Mouse (Mus musculus): Measurements from ENCODE around the gene Lpin1.

The Lpin1 gene

DNA sequence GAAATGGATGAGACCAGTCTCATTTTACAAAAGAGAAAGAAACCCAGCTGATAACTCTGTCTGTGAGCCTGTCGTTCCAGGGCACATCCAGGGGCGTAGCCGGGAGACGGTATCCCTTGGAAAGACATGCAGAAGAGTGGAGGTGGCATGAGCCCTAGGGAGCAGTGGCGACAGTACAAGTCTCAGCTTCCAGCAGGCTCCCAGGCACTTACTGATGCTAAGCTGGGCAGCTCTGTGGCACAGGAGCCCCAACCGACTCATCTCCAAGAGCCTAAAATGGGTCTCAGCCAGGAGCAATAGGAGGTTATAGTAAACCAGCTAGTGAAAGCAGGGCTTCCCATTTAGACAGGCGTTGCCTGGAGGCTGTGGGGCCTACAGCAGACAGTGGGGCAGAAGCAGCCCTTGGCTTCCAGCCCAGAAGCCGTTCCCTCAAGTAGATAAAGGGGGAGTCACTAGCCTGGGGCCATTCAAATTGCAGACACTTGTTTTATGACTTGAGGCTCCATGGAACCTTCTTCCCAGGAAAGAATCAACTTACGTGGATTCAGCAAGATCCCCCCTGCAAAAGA lies 33.0 kb downstream of the Lpin1 start:
- no peak for DNase-seq (ENCODE audit: low read depth, low spot score)

DNA sequence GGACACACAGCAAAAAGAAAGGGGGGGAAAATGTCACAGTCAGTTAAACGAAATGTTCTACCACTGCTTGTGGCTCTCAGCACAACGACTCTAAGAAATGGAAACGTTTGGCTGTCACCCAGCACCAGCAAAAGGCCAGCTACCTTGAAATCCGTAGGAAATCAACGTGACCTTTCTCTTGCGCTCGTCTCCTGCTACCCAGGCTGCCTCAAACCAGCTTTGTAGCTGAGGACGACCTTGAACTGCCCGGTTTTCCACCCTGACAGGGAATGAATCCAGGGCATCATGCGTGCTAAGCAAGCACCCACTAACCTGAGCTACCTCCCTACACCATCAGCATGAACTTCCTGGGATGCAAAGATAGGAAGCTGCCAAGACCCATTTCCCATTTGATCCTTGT lies 39.5 kb downstream of the Lpin1 start:
- peak; percentile 57 for DNase-seq (ENCODE audit: low read depth, low spot score)

DNA sequence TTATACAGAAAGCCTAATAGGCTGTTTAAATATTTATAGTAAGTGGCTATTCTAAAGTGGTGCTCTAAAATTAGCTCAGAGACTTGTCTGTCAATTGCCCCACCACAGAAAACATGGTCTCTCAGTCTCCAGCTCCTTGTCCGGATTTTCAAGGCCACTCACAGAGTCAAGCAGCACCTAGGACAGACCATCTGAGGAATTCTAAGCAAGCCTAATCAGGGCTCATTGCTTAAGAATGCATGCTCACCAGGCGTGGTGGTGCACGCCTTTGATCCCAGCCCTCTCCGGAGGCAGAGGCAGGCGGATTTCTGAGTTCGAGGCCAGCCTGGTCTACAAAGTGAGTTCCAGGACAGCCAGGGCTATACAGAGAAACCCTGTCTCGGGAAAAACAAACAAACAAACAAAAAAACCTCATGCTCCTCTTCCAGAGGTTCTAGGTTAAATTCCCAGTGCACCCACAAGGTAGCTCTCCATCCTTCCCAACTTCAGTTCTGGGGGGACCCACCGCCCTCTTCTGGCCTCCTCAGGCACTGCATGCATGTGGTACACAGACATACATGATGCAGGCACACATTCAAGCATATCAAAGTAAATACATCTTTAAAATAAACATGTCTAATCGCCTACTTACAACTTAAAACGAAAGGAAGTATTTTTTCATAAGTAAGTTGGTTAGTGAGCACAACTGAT lies 40.2 kb downstream of the Lpin1 start:
- DNase-seq (ENCODE audit: low read depth, low spot score) = peak; percentile 89

DNA sequence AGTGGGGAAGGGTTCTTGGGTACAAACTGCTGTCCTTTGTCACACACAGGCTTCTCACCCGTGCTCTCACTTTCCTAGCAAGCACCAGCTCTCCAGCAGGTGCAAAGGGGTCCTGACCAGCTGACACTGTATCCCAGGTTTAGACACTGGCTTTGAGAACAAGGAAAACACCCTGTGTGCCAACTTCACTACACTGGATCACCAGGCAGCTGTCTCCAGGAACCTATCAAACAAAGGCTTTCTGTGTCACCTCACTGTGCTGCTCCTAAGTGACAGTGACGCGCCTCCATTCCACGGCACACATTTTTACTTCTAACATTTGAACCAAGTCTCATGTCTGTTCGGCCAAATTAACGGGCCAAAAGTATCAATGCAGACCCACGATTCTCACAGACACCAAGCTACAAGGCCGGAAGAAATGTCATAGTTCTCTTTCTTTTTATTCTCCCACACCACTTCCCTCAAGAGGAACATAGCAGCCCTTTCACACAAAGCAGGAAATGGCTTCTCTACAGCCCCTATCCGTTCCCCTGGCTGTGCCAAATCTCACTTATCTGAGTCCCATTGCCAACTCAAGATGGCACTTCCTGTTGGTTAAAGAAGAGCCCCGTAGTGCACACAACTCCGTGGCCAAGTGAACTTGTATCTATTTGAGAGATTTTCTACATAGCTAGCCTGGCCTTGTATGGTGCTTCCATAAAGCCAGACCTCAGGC lies 41.7 kb downstream of the Lpin1 start:
- no peak for DNase-seq (ENCODE audit: low read depth, low spot score)

DNA sequence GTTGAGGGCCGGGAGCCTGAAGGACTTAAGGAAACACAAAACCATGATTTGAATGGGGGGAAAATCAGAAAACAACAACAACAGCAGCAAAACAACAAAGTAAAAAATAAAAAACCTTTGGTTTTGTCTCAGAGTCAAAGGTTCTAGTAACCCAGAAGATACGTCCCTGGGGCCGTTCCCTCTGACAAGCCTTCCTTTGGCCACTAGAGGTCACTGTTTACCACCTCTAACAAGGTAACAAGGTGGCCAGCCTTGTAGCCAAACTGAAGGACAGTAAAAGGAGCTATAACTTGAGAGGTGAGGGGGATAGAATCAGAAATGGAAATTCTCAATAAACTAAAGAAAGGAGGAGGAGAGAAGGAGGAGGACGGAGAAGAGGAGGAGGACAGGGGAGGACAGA lies 42.3 kb downstream of the Lpin1 start:
- DNase-seq (ENCODE audit: low read depth, low spot score) = peak; percentile 72

DNA sequence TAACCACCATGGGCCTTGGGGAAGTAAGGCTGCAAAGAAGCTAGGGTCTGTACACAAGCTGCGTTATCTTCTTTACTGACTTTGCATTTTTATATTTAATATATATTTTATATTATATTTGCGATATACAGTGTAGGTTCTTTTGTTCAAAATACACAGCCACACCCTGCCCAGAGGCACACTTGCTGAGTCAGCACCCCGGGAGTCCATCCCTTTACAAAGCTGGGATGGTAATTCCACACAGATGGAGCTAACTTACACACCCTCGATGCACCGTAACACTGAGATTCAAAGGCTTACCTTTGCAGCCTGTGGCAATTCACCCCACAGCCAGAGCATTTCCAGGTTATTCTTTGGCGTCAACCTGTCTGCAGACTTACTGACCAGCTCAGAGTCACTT lies 42.7 kb downstream of the Lpin1 start:
- DNase-seq (ENCODE audit: low read depth, low spot score) = peak; percentile 47

DNA sequence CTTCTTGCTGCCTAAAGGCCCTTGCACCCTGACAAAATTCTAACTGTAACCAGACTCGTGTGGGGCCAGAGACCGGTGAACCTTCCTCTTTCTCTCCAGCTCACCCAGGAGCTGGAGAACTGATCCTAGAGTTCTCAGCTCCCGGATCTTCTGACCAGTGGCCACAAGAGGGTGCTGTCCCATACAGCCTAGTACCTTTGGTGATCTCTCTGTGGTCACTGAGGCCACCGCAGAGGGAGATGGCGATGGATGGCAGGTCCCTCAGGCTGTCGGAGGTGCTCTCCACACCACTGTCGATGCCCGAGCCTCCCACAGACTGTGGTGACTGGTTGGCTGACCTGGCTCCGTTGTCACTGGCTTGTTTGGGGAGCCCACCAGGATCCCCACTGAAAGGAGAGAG lies 47.3 kb downstream of the Lpin1 start:
- no peak for DNase-seq (ENCODE audit: low read depth, low spot score)

DNA sequence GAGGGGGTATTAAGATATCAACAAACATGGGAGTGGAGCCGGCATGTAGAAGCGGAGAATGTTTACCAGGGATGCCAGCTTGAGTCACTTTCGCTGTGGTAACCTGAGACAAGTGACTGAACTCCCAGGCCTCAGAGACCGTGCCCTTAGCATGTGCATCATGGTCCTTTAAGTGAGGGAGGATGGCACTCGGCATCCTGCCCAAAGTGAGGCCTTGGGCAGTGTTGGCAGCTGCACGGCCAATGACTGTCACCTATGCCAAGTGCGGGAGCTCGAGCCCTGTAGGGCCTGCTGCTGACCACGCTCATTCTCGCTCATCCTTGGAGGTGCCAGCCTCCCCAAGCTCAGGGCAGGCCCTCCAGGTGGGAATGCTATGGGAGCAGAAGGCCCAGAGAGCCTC lies 48.1 kb downstream of the Lpin1 start:
- no peak for DNase-seq (ENCODE audit: low read depth, low spot score)

DNA sequence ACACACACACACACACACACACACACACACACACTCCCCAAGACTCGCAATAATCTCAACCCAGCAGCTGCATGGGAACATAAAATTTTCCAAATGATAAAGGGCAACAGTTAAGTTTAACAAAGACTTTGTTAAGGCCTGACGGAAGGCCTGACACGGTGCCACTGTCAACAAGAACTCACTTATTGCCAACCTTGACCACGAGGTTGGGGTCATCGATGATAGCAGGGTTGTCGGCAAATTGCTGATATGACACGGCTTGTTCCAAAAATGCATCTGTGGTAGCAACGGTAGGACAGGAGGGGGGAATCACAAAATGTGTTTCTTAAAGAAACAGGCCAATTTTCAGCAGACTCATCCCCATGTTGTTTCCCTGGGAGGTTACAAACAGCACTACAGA lies 48.6 kb downstream of the Lpin1 start:
- no peak for DNase-seq (ENCODE audit: low read depth, low spot score)

DNA sequence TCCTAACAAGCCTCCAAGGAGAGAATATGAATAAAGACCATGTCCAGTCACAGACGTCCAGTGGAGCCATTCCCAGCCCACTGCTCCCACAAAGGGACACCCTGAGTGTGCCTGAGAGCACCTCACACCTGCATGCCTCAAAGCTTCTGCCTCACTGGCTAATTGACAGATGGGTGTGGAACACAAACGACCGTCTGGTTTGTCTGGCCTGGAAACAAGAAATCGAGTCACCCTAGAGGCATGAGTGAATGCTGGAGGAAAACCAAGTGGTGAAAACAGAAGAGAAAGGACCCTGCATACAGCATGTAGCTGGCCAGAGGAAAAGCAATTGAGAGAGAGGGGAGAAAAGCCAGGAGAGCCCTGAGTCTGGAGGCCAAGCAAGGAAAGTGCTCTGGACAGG lies 53.5 kb downstream of the Lpin1 start:
- no peak for DNase-seq (ENCODE audit: low read depth, low spot score)

DNA sequence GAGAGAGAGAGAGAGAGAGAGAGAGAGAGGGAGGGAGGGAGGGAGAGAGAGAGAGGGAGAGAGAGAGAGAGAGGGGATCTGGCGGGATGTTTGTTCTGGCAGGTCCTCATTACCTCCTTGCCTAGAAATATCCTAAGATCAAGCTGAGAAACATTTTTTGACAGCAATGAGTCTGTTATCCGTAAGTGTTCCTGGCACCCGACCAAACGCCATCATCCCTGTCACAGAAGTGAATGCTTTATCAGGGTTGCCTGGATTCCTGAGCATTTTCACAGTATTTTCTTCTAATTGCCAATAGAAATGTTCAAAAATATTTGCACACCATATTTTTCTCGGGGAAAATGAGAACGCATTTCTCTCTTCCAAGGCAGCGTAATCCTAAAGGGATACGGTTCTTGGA lies 56.6 kb downstream of the Lpin1 start:
- no peak for DNase-seq (ENCODE audit: low read depth, low spot score)

DNA sequence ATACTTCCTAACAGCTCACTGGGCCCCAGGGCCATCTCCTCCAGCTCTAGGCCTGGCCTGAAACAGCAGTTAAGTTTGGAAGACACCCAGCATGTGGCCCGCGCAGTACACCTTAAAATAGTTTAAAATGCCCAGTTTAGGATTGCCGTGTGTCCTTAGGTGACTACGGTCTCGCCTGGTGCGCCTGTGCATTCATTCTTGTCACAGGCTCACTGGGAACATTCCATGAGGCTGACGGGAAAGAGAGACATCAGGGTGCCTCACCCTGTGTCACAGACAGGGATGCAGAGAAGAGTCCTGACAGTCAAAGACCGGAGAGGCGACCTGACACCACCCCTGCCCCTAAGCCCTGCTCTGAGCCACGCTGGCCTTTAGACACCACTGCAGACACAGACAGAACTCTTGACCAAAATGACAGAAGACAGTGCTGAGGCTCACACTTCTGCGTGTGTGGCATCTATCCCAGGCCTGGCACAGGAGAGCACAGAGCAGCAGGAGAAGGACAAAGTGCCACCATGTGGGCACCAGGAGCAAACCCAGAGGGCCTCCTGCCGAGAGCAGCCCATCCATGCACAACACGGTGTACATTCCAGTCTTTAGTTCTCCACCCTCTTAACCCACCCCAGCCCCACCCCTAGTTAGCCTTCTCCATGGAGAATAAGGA lies 58.5 kb downstream of the Lpin1 start:
- DNase-seq (ENCODE audit: low read depth, low spot score) = no peak

DNA sequence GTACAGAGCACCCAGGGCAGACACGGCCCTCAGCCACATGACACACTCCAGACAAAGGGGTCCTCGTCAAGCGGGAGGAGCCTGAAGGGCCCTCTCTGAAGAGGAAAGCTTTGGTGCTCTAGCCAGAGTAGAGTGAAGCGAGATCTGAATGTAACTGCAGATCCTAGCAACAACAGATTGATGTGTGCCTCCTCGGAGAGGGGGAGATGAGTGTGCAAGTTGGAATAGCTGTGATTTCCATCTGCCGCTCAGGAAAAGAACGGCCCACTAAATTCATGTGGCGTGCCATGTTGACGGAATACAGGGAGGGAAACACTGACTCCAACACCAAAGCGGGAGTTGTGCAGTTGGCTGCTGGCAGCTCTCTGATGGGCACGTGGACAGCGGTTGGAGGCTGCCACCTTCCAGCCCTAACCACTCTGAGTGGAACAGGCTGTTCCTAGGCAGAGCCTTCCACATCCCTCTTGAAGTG lies 59.7 kb downstream of the Lpin1 start:
- no peak for DNase-seq (ENCODE audit: low read depth, low spot score)

DNA sequence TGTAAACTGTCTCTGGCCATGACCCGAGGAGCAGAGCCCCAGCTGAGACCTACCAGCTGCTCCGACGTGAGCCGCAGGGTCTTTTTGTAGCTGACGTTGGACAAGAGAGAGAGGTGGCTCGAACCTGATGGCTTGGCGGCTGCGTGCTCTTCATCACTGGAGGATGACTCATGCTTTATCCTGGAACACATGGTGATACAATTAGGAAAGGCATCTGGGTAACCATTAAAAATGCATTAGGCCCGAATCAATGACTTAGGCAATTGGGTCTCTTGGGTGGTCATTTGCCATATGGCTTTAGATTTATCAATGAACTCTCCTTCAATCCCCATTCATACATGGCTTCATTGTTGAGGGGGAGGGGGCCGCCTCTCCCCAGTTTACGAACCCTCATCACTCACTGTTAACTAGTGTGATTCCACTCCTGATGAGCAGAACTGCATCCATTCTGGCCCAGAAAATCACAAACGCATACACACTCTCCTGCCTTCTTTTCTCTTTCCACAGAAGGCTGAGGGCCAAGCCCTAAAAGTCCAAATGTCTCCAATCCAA lies 61.9 kb downstream of the Lpin1 start:
- no peak for DNase-seq (ENCODE audit: low read depth, low spot score)

DNA sequence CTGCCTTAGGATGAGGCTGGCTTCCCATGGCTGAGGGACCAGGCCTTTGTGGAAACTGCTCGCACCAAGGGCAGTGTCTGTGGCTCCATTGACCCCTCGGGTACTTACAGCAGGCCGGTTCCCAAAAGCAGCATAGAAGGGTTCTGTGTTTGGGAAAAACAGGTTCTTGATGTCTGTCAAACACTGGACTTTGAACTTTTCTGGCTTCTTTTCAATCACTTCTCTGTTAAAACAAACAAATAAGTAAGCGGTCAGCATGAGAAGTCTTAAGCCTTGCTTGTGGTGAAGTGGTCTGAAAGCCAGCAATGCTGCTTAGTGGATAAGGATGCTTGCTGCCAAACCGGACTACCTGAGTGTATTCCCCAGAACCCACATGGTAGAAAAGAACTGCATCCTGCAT lies 69.2 kb downstream of the Lpin1 start:
- DNase-seq (ENCODE audit: low read depth, low spot score) = no peak

DNA sequence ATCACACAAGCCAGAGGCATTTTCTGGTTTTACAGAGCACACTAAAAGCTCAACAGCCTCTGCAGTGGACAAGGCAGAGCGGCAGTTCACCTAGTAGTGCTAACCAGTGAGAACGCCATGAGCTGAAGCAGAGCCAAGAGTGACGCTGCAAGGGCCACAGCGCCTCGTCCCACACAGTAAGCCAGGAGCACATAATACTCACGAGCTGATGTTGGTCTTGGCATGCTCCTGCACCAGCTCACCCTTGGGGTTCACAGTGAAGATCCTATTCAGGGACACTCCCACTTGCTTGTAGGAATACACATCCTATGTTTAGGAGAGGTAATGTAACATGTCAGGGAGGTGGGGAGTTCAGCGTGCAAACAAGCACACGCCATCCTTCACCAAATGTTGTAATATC lies 70.1 kb downstream of the Lpin1 start:
- DNase-seq (ENCODE audit: low read depth, low spot score) = no peak

DNA sequence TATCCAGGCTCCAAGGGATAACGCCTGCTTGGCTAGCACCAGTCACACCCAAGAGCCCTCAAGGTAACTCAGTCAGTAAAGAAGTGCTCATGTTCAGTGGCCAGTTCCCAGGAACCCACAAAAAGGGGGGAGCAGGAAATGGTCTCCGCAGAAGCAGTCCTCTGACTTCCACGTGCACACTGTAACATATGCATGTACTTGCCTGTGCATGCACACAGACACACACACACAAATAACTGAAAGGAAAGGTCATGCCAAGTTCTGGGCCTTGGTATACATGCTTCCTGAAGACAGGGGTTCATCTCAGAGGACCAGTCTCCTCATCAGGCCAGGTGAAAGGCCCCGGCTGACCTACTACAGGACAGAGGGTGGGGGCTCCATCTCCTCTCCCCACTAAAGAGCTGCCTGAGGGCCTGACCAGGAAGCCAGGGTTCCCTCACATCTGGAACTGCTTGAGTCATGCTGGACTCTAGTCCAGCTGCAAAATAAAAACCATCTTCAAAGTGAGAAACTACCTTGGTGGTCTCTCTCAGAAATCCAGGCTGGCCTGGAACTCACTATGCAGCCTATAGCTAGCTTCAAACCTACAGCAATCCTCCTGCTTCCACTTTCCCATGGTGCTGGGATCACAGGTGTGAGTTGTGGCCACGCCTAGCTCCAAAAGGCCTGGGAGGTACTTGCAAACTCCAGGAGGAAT lies 70.7 kb downstream of the Lpin1 start:
- no peak for DNase-seq (ENCODE audit: low read depth, low spot score)

DNA sequence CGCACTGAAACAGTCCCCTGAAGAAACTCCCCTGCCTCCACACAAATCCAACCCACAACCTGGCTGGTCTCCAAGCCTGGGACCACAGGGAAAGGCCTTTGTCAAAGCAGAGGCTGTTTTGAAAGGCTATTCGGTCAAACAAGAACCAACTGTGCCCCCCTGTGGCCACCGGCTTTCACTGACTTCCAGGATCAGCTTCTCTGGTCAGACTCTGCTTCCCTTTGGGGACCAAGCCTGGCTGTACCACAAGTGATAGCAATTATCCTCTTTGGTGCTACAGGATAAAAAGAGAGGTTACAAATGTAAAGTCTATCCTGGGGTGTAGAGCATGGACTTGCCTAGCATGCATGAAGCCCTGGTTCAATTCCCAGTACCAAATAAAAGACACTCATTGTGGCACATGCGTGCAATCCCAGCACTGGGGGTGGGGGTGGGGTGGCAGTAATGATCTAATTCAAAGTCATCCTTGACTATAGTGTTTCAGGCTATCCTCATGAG lies 77.4 kb downstream of the Lpin1 start:
- DNase-seq (ENCODE audit: low read depth, low spot score) = peak; percentile 47

DNA sequence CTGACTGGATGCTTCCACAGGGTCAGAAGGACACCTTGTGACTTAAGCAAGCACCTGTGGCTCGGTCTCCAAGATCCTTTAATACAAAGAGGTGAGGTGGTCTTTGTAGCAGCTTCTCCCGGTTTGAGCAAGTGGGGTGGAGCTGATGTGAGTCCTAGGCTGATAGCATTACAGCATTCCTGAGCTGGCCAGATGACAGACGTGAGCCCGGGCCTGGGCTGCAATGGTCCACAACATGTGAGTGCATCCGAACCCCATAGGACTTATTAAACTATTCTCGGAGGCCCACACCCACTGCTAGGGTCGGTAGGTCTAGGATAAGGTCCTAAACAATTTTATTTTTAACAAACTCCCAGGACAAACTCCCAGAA lies 77.9 kb downstream of the Lpin1 start:
- DNase-seq (ENCODE audit: low read depth, low spot score) = no peak

DNA sequence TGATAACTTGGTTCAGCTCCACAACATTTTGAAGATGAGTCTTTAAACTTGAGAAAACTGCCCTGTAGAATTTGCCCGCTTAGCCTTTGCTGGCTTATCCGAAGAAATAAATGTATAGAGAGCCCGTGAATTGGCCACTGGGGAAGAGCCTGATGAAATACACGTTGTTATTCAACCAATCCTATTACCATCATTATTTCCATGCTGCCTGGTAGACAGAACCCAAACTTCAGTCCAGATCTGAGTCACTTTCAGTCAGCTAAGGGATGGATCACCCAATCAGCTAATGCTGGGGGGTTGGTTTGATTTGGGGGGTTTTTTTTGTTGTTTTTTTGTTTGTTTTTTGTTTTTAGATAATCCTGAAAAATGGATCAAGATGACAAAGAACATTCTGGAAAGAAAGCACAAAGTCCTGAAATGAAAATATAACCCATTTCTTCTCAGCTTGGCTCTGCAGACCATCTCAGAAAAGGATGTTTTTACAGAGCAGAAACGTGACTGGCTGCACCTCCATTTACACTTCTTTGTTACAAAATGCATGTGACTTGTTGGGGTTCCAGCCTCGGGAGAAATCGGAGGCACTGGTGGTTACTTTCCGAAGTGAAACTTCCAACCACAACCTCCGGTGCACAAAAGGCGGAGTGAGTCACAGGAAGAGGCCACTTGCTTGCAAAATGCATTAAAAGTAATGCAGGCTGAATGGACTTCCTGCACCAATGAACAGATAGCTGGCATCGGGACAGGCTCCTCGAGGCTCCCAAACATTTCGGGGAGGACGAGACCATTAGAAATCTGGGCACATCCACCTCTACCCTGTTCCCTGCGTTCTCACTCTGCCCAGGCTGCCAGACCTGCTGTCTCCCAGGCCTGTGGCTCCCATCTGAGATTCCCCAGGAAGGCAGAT lies 78.6 kb downstream of the Lpin1 start:
- DNase-seq (ENCODE audit: low read depth, low spot score) = no peak
